13 mouse cellular contexts compared by ENCODE assay signal in the genomic region with DNA sequence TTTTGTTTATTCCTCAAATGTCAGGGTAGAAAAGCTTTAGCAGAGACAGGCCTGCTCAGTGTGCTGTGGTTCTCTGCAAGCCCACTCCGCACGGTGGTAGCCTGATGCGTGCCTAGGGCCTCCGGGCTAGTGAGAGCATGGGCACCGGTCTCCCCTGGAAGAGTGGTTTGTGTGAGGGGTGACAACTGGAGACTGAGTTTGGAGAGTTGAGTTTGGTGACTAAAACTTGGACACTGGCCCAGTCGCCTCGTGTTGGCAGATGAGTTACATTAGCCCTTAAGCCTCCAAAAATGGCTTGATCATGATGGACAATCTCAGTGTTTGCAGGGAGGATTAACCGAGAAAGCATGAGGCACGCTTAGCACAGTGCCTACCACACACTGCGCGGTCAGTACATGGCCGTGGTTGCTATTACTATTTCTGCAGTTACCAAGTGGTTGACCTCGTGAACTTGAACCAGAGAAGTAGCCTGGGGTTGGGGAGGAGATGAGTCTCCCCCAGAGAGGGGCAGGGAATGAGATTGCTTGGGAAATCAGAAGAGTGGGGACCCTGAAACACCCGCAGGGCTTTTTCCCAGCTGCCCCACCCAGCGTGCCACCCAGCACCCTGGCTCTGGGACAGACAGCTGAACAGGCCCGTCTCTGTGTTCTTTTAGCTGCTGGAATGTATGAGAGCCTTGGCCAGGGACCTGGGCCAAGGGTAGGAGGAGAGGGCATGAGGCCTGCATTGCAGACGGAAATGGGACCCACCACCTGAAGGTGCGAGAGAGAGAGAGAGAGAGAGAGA. TPM values are rescaled to one million over a fixed set of nuclear protein-coding genes. Genes with fewer than 3 reads are reported as not detected.
A peak's percentile ranks its signal among the peaks of the same experiment; 100 is the strongest.
DNase-seq lines count a peak whose midpoint lies in the region; ATAC-seq and TF ChIP-seq lines count a peak whose summit lies in the region.
"Had no signal": no experiment of that assay in that cellular context is flagged by ENCODE, and none has a peak within 500 bp of the region (broad histone marks: within the 10 kb centered on the region; RNA-seq: fewer than 3 reads in every experiment).

No protein-coding gene starts in this region.

- H3K27ac ChIP-seq in forebrain, embryonic 15.5 days (replicated peaks): no peak overlapping the region
- H3K27ac ChIP-seq in forebrain, embryonic 11.5 days (ENCODE audit: low read depth, low read length): no peak overlapping the region
- no peak overlapping the region for H3K27ac ChIP-seq in hindbrain, postnatal 0 days
- no peak overlapping the region for H3K27ac ChIP-seq in hindbrain, embryonic 13.5 days
- 0 out of 2 replicates have a peak overlapping the region, but pooled peaks have one; percentile 45 for H3K27ac ChIP-seq in embryonic facial prominence, embryonic 15.5 days (replicated peaks)
- H3K27ac ChIP-seq: kidney, postnatal 0 days; midbrain, embryonic 15.5 days; neural tube, embryonic 15.5 days had no signal

- no peak overlapping the region for H3K4me2 ChIP-seq in forebrain, embryonic 15.5 days (replicated peaks)
- no peak overlapping the region for H3K4me2 ChIP-seq in forebrain, embryonic 11.5 days (ENCODE audit: low read depth, low read length, severe bottlenecking)
- H3K4me2 ChIP-seq in hindbrain, postnatal 0 days (ENCODE audit: low read depth, low read length): no peak overlapping the region
- H3K4me2 ChIP-seq in hindbrain, embryonic 13.5 days: no peak overlapping the region
- no peak overlapping the region for H3K4me2 ChIP-seq in embryonic facial prominence, embryonic 15.5 days (replicated peaks)
- H3K4me2 ChIP-seq: midbrain, embryonic 15.5 days; neural tube, embryonic 15.5 days had no signal

- 87% methylated on average over 18 of the region's 18 CpGs for WGBS in forebrain, embryonic 15.5 days
- 89% methylated on average over 18 of the region's 18 CpGs for WGBS in forebrain, embryonic 11.5 days
- WGBS in hindbrain, postnatal 0 days: 72% methylated on average over 18 of the region's 18 CpGs
- whole genome bisulfite sequencing in hindbrain, embryonic 13.5 days: 89% methylated on average over 18 of the region's 18 CpGs
- WGBS in embryonic facial prominence, embryonic 15.5 days: 63% methylated on average over 18 of the region's 18 CpGs

- no peaks in the 10 kb centered on the region for H3K27me3 ChIP-seq in forebrain, embryonic 15.5 days
- H3K27me3 ChIP-seq in forebrain, embryonic 11.5 days (ENCODE audit: control insufficient read depth, insufficient read depth, low read length): no peaks in the 10 kb centered on the region
- no peaks in the 10 kb centered on the region for H3K27me3 ChIP-seq in hindbrain, postnatal 0 days (ENCODE audit: insufficient read depth, low read length)
- H3K27me3 ChIP-seq in hindbrain, embryonic 13.5 days: no peaks in the 10 kb centered on the region
- no peaks in the 10 kb centered on the region for H3K27me3 ChIP-seq in embryonic facial prominence, embryonic 15.5 days
- H3K27me3 ChIP-seq: midbrain, embryonic 15.5 days; neural tube, embryonic 15.5 days had no signal

- no peak overlapping the region for H3K4me3 ChIP-seq in forebrain, embryonic 15.5 days
- no peak overlapping the region for H3K4me3 ChIP-seq in forebrain, embryonic 11.5 days (ENCODE audit: low read depth, low read length)
- H3K4me3 ChIP-seq in hindbrain, postnatal 0 days (ENCODE audit: low read length): no peak overlapping the region
- no peak overlapping the region for H3K4me3 ChIP-seq in hindbrain, embryonic 13.5 days
- H3K4me3 ChIP-seq in embryonic facial prominence, embryonic 15.5 days (replicated peaks): no peak overlapping the region
- H3K4me3 ChIP-seq: midbrain, embryonic 15.5 days; neural tube, embryonic 15.5 days had no signal

- ATAC-seq in forebrain, embryonic 15.5 days (replicated peaks): 0 out of 2 replicates have a peak, but pooled peaks have one; percentile 32
- ATAC-seq in forebrain, embryonic 11.5 days (replicated peaks; ENCODE audit: low FRiP score): no peak
- peak; percentile 45; the same call in 1 of the 2 replicates for ATAC-seq in hindbrain, postnatal 0 days
- ATAC-seq in hindbrain, embryonic 13.5 days (ENCODE audit: low FRiP score): no peak
- peak; percentile 44; the same call in 1 of the 2 replicates for ATAC-seq in embryonic facial prominence, embryonic 15.5 days (ENCODE audit: insufficient number of reproducible peaks, low FRiP score, low TSS enrichment, low read depth)
- ATAC-seq: midbrain, embryonic 15.5 days had no signal

- no peak for DNase-seq in forebrain, embryonic 11.5 days (ENCODE audit: low spot score)
- DNase-seq in hindbrain, postnatal 0 days (ENCODE audit: low spot score): peak; percentile 39
- peak; percentile 24 for DNase-seq in lung, postnatal 25 days (ENCODE audit: low spot score)
- DNase-seq in cerebellum, postnatal 14 days: no peak
- no peak for DNase-seq in yolk sac, embryonic 10.5 days (ENCODE audit: low spot score)
- DNase-seq: cerebellum, adult 11-12 months; thymus, postnatal 14 days had no signal

- peaks cover 40% of the 10 kb centered on the region for H3K36me3 ChIP-seq in forebrain, embryonic 15.5 days
- H3K36me3 ChIP-seq in forebrain, embryonic 11.5 days (ENCODE audit: control insufficient read depth, insufficient read depth, low read length): no peaks in the 10 kb centered on the region
- H3K36me3 ChIP-seq in hindbrain, postnatal 0 days (ENCODE audit: insufficient read depth, low read length): no peaks in the 10 kb centered on the region; the same call in 1 of the 2 replicates
- peaks cover 81% of the 10 kb centered on the region for H3K36me3 ChIP-seq in hindbrain, embryonic 13.5 days
- H3K36me3 ChIP-seq in embryonic facial prominence, embryonic 15.5 days: peaks cover 22% of the 10 kb centered on the region; the same call in 1 of the 2 replicates
- H3K36me3 ChIP-seq: midbrain, embryonic 15.5 days had no signal

- no peaks in the 10 kb centered on the region for H3K9me3 ChIP-seq in forebrain, embryonic 15.5 days
- no peaks in the 10 kb centered on the region for H3K9me3 ChIP-seq in forebrain, embryonic 11.5 days (ENCODE audit: control insufficient read depth, low read length)
- H3K9me3 ChIP-seq in hindbrain, postnatal 0 days (ENCODE audit: low read length): no peaks in the 10 kb centered on the region
- no peaks in the 10 kb centered on the region for H3K9me3 ChIP-seq in hindbrain, embryonic 13.5 days
- H3K9me3 ChIP-seq in embryonic facial prominence, embryonic 15.5 days (replicated peaks): no peaks in the 10 kb centered on the region
- H3K9me3 ChIP-seq: midbrain, embryonic 15.5 days; neural tube, embryonic 15.5 days had no signal

- TF ChIP-seq CTCF in hindbrain, postnatal 0 days (IDR thresholded peaks at IDR 0.05; ENCODE audit: low read depth): no peak

- no peak overlapping the region for H3K9ac ChIP-seq in forebrain, embryonic 15.5 days (replicated peaks)
- H3K9ac ChIP-seq in forebrain, embryonic 11.5 days (ENCODE audit: low read length): no peak overlapping the region
- H3K9ac ChIP-seq in hindbrain, postnatal 0 days (replicated peaks; ENCODE audit: low read length): no peak overlapping the region
- no peak overlapping the region for H3K9ac ChIP-seq in hindbrain, embryonic 13.5 days
- no peak overlapping the region for H3K9ac ChIP-seq in embryonic facial prominence, embryonic 15.5 days
- H3K9ac ChIP-seq: midbrain, embryonic 15.5 days; neural tube, embryonic 15.5 days had no signal

- H3K4me1 ChIP-seq in forebrain, embryonic 15.5 days: 0 out of 2 replicates have a peak, but pooled peaks cover 2% of the 10 kb centered on the region
- H3K4me1 ChIP-seq in forebrain, embryonic 11.5 days (replicated peaks; ENCODE audit: control insufficient read depth, insufficient read depth, low read length): no peaks in the 10 kb centered on the region
- no peaks in the 10 kb centered on the region for H3K4me1 ChIP-seq in hindbrain, postnatal 0 days (ENCODE audit: insufficient read depth, low read length)
- peaks cover 8% of the 10 kb centered on the region for H3K4me1 ChIP-seq in hindbrain, embryonic 13.5 days (replicated peaks)
- peaks cover 12% of the 10 kb centered on the region for H3K4me1 ChIP-seq in embryonic facial prominence, embryonic 15.5 days
- H3K4me1 ChIP-seq: midbrain, embryonic 15.5 days had no signal

RNA-seq across cellular contexts. Expression of gene Adamts7, which starts 20.0 kb away (rescaled TPM):
- polyA plus RNA-seq in forebrain, embryonic 15.5 days (2015; fragmentation: Nextera tagmentation; extraction: Ambion mirVana): 12.4 and 15.8 TPM in 2 replicates
- polyA plus RNA-seq in forebrain, embryonic 11.5 days (2014; fragmentation: Nextera tagmentation; extraction: Ambion mirVana): 21.5 and 22.2 TPM in 2 replicates
- total RNA-seq in hindbrain, postnatal 0 days (2014; rRNA removed): 6.4 and 10.4 TPM in 2 replicates
- polyA plus RNA-seq in hindbrain, postnatal 0 days (2015; fragmentation: Nextera tagmentation; extraction: Ambion mirVana): 2.7 and 2.9 TPM in 2 replicates
- polyA plus RNA-seq in hindbrain, embryonic 13.5 days (2015; fragmentation: Nextera tagmentation; extraction: Ambion mirVana): 12.1 and 14.1 TPM in 2 replicates
- polyA plus RNA-seq in embryonic facial prominence, embryonic 15.5 days (2015; fragmentation: Nextera tagmentation; extraction: Ambion mirVana): 14.7 and 15.6 TPM in 2 replicates

Comparison
In these comparisons a context has a peak if more than half of its experiments do, and no peak if none do; other contexts are left out.
1. ATAC-seq: peak in forebrain, embryonic 15.5 days (single experiment), hindbrain, postnatal 0 days (single experiment) and embryonic facial prominence, embryonic 15.5 days (single experiment); none in forebrain, embryonic 11.5 days (single experiment) and hindbrain, embryonic 13.5 days (single experiment).
2. DNase-seq: peak in hindbrain, postnatal 0 days (single experiment) and lung, postnatal 25 days (single experiment); none in forebrain, embryonic 11.5 days (single experiment), cerebellum, postnatal 14 days (0 of 2) and yolk sac, embryonic 10.5 days (single experiment).